Comparison of ENCODE assay signal across 13 mouse cellular contexts in the genomic region with DNA sequence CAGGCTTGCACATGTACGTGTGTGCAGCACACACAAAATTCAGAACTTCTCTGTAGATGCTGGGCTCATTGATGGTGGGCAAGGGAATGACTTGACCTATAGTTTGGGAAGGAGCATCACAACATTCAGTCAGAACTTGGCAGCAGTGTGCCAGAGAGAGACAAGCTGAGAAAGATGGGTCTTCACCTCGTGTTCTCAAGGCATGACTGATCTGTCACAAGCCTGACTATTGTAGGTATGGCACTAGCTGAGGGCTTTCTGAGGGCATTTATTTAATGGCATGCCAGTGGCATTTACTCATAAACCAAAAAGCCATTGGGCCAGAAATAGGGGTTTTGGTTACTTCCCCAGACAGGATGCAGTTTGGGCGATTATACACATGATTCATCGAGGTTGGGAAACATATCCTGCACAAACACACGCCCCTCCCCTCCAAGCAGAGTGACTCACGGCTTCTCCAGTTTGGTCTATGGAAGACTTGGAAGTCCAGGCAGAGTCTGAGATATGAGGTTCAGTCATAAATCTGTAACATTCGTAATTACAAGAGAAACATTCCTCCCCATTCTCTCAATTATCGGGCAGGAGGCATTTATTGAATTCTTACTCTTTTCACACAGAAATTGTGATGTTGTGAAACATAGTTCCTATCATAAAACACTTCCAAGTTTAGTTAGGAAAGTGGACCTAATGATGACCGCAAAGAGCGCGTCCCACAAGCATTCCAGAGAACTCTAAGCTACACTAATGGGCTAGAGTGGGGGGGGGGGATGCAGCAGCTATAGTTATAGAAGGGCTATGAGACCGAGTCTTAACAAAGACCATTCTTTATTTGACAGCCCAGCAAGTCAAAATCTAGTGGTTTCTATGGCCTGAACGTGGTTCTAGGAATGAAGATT.
DNase-seq lines count a peak whose midpoint lies in the region; ATAC-seq and TF ChIP-seq lines count a peak whose summit lies in the region.
"Had no signal": no experiment of that assay in that cellular context is flagged by ENCODE, and none has a peak within 500 bp of the region (broad histone marks: within the 10 kb centered on the region; RNA-seq: fewer than 3 reads in every experiment).

No protein-coding gene starts in this region.

- H3K27ac ChIP-seq in liver, adult 2 months (replicated peaks; ENCODE audit: insufficient read depth, low read depth, low read length) = peak overlapping the region; percentile 58; the same call in 1 of the 2 replicates
- no peak overlapping the region for H3K27ac ChIP-seq in liver, embryonic 12.5 days
- no peak overlapping the region for H3K27ac ChIP-seq in forebrain, embryonic 12.5 days
- H3K27ac ChIP-seq: forebrain, embryonic 10.5 days; liver, embryonic 13.5 days had no signal

- no peaks in the 10 kb centered on the region; the same call in 1 of the 2 replicates for H3K4me1 ChIP-seq in liver, adult 2 months (ENCODE audit: control insufficient read depth, insufficient read depth, low read length)
- no peaks in the 10 kb centered on the region for H3K4me1 ChIP-seq in liver, embryonic 12.5 days
- peaks cover 11% of the 10 kb centered on the region for H3K4me1 ChIP-seq in forebrain, embryonic 12.5 days
- H3K4me1 ChIP-seq: liver, embryonic 13.5 days had no signal

- TF ChIP-seq POLR2A in liver, adult 2 months (IDR thresholded peaks at IDR 0.05; ENCODE audit: extremely low read depth, insufficient read depth, low read length) = no peak

- H3K36me3 ChIP-seq in liver, adult 2 months (ENCODE audit: control insufficient read depth, insufficient read depth, low read length) = no peaks in the 10 kb centered on the region
- no peaks in the 10 kb centered on the region for H3K36me3 ChIP-seq in liver, embryonic 12.5 days
- no peaks in the 10 kb centered on the region for H3K36me3 ChIP-seq in forebrain, embryonic 12.5 days (replicated peaks)
- H3K36me3 ChIP-seq: forebrain, embryonic 10.5 days; liver, embryonic 13.5 days had no signal

- TF ChIP-seq CTCF in liver, adult 2 months (IDR thresholded peaks at IDR 0.05; ENCODE audit: low read depth, low read length) = no peak

- H3K9ac ChIP-seq in liver, adult 2 months (ENCODE audit: low read depth, low read length) = no peak overlapping the region
- no peak overlapping the region for H3K9ac ChIP-seq in liver, embryonic 12.5 days
- no peak overlapping the region for H3K9ac ChIP-seq in forebrain, embryonic 12.5 days
- H3K9ac ChIP-seq: liver, embryonic 13.5 days had no signal

- H3K27me3 ChIP-seq in liver, adult 2 months (ENCODE audit: control insufficient read depth, insufficient read depth, low read length) = 0 out of 2 replicates have a peak, but pooled peaks cover under 1% of the 10 kb centered on the region
- no peaks in the 10 kb centered on the region for H3K27me3 ChIP-seq in liver, embryonic 12.5 days (replicated peaks)
- H3K27me3 ChIP-seq in forebrain, embryonic 12.5 days = no peaks in the 10 kb centered on the region
- H3K27me3 ChIP-seq: liver, embryonic 13.5 days had no signal

- no peak overlapping the region for H3K4me3 ChIP-seq in liver, adult 2 months (ENCODE audit: insufficient read depth, low read depth, low read length)
- H3K4me3 ChIP-seq in liver, embryonic 12.5 days = no peak overlapping the region
- H3K4me3 ChIP-seq in forebrain, embryonic 12.5 days (replicated peaks) = no peak overlapping the region
- H3K4me3 ChIP-seq: forebrain, embryonic 10.5 days; liver, embryonic 13.5 days had no signal

- ATAC-seq in liver, embryonic 12.5 days = no peak
- ATAC-seq in forebrain, embryonic 12.5 days (ENCODE audit: low FRiP score) = no peak
- ATAC-seq: inflammation-experienced regulatory T-cells, adult 6 months; midbrain, embryonic 16.5 days had no signal

- H3K79me2 ChIP-seq in liver, adult 2 months (ENCODE audit: control insufficient read depth, insufficient read depth, low read length) = no peaks in the 10 kb centered on the region

- H3K9me3 ChIP-seq in liver, embryonic 12.5 days (replicated peaks) = no peaks in the 10 kb centered on the region
- no peaks in the 10 kb centered on the region for H3K9me3 ChIP-seq in forebrain, embryonic 12.5 days
- H3K9me3 ChIP-seq: forebrain, embryonic 10.5 days; liver, embryonic 13.5 days had no signal

- H3K4me2 ChIP-seq in liver, embryonic 12.5 days = no peak overlapping the region
- no peak overlapping the region for H3K4me2 ChIP-seq in forebrain, embryonic 12.5 days
- H3K4me2 ChIP-seq: liver, embryonic 13.5 days had no signal

- WGBS in liver, adult 2 months = 74% methylated on average over 13 of the region's 13 CpGs
- 61% methylated on average over 13 of the region's 13 CpGs for WGBS in liver, embryonic 12.5 days (ENCODE audit: insufficient replicate concordance)
- 92% methylated on average over 13 of the region's 13 CpGs for WGBS in forebrain, embryonic 12.5 days

- DNase-seq in liver, adult 2 months (ENCODE audit: extremely low read depth, low read depth, low spot score) = no peak
- peak; percentile 46 for DNase-seq in MN1 (ENCODE audit: low spot score)
- DNase-seq in adrenal gland, postnatal 10 days = peak; percentile 46
- DNase-seq in kidney, postnatal 10 days = peak; percentile 43
- DNase-seq in layer of hippocampus, adult 9-11 months = no peak
- DNase-seq in B cell, adult 2 months = no peak
- DNase-seq: liver, embryonic 13.5 days; thymus, adult 2 months had no signal

Comparison
In these comparisons a context has a peak if more than half of its experiments do, and no peak if none do; other contexts are left out.
1. DNase-seq: peak in MN1 (single experiment), adrenal gland, postnatal 10 days (single experiment) and kidney, postnatal 10 days (single experiment); none in liver, adult 2 months (single experiment), layer of hippocampus, adult 9-11 months (single experiment) and B cell, adult 2 months (0 of 2).